Mouse (Mus musculus) lung, postnatal 0 days (tissue): ENCODE results near the gene Bri3. TPM values are rescaled to one million over a fixed set of nuclear protein-coding genes. Genes with fewer than 3 reads are reported as not detected.
A peak's percentile ranks its signal among the peaks of the same experiment; 100 is the strongest.

Experiments used
- ATAC-seq: fragments of 200-750 bp; cut with Nextera tagmentation; 2 replicates; pipeline ENCODE4 v1.8.0; 2017; ENCODE audit warnings: moderate library complexity
- DNase-seq: peaks from one replicate; pipeline ENCODE4 v3.0.0-alpha.2; 2016; ENCODE audit warnings: low spot score
- H3K27ac ChIP-seq: fragments of 300-500 bp; sonication (generic); 2 replicates; pipeline ENCODE4 v1.5.1; 2014; ENCODE audit warnings: antibody characterized with exemption, mild to moderate bottlenecking, low read length, mixed read lengths
- H3K27me3 ChIP-seq: fragments of 300-500 bp; sonication (generic); replicated peaks from 2 replicates; pipeline ENCODE4 v1.6.1; 2014; ENCODE audit warnings: low read length, mixed read lengths; ENCODE audit not compliant: insufficient read depth
- H3K36me3 ChIP-seq: fragments of 300-500 bp; sonication (generic); 2 replicates; pipeline ENCODE4 v1.6.1; 2014; ENCODE audit warnings: low read length, mixed read lengths; ENCODE audit not compliant: insufficient read depth
- H3K4me1 ChIP-seq: fragments of 300-500 bp; sonication (generic); 2 replicates; pipeline ENCODE4 v1.6.1; 2014; ENCODE audit warnings: antibody characterized with exemption, low read depth, low read length, mixed read lengths; ENCODE audit not compliant: insufficient read depth
- H3K4me2 ChIP-seq: fragments of 300-500 bp; sonication (generic); replicated peaks from 2 replicates; pipeline ENCODE4 v1.6.1; 2014; ENCODE audit warnings: low read depth, mild to moderate bottlenecking, low read length, moderate library complexity, mixed read lengths
- H3K4me3 ChIP-seq: fragments of 300-500 bp; sonication (generic); 2 replicates; pipeline ENCODE4 v1.5.1; 2014; ENCODE audit warnings: low read depth, low read length
- H3K9ac ChIP-seq: fragments of 300-500 bp; sonication (generic); replicated peaks from 2 replicates; pipeline ENCODE4 v1.6.1; 2014; ENCODE audit warnings: low read depth, mild to moderate bottlenecking
- H3K9me3 ChIP-seq: fragments of 300-500 bp; sonication (generic); 2 replicates; pipeline ENCODE4 v1.6.1; 2016; ENCODE audit warnings: low read length, mixed read lengths
- CTCF ChIP-seq: IDR thresholded peaks from 2 replicates; pipeline ENCODE4 v1.5.1; 2016; ENCODE audit warnings: antibody characterized with exemption, mild to moderate bottlenecking
- EP300 ChIP-seq: IDR thresholded peaks from 2 replicates; pipeline ENCODE4 v1.6.1; 2016; ENCODE audit warnings: antibody characterized with exemption, mild to moderate bottlenecking, control low read depth
- WGBS: fragments of 180-500 bp; shearing (Covaris S2); extraction: QIAGEN DNeasy Blood & Tissue Kit; methylation state at CpG from one replicate; pipeline ENCODE4 v1.1.7; 2014; 5-methylcytosine and 5-hydroxymethylcytosine counted together
- polyA plus RNA-seq: library from polyadenylated mRNA; unstranded; fragments of >200 nt; fragmentation: Nextera tagmentation; extraction: Ambion mirVana; gene quantifications from 2 replicates; pipeline ENCODE4 v1.2.1, GENCODE M21; 2015

Bri3 gene
- polyA plus RNA-seq, 1 experiment from 2014 or later = 286 TPM

- Histone ChIP-seq H3K4me3 (no peak overlapping the region), H3K27ac (no peak overlapping the region), H3K9ac (no peak overlapping the region), H3K27me3 (no peaks in the 10 kb centered on the region), H3K9me3 (no peaks in the 10 kb centered on the region), H3K4me1 (no peaks in the 10 kb centered on the region), H3K36me3 (no peaks in the 10 kb centered on the region), H3K4me2 (no peak overlapping the region)
- WGBS = 39% methylated on average over 6 of the region's 6 CpGs
- TF ChIP-seq EP300 (no peak), CTCF (peak; percentile 46)
- DNase-seq (no peak), ATAC-seq (no peak)
These were observed 222.8 kb downstream of the Bri3 start for GRCm38 (mm10) chr5:144466987-144467386.

DNA sequence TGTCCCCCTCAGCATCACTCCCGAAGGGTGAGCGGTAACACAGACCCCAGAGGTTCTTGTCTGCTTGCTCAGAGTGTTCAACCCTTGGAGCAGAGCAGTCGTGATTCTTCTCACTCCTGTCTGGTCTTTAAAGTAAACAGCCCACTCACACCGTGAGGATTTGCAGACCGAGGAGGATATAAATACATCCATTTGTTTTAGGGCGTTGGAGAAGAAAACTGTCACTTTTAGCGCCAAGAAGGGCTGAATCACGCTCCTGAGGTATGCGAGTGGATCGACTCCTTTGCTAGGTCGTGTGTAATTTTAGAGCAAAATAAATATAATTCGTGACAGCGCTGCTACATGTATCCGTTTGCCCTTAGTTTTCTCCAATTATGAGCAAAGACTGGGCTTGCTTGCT is 228.8 kb downstream of the Bri3 start:
- Histone ChIP-seq H3K9me3 (no peaks in the 10 kb centered on the region), H3K4me3 (no peak overlapping the region), H3K4me1 (no peaks in the 10 kb centered on the region), H3K27ac (no peak overlapping the region), H3K36me3 (no peaks in the 10 kb centered on the region), H3K4me2 (no peak overlapping the region), H3K27me3 (no peaks in the 10 kb centered on the region), H3K9ac (no peak overlapping the region)
- DNase-seq (no peak), ATAC-seq (no peak)
- TF ChIP-seq CTCF (no peak), EP300 (no peak)
- WGBS = 54% methylated on average over 14 of the region's 14 CpGs

GRCm38 (mm10) chr5:144479677-144480171 is 235.5 kb downstream of the Bri3 start:
- DNase-seq (peak; percentile 20), ATAC-seq (peak; percentile 25; the same call in 1 of the 2 replicates)
- TF ChIP-seq CTCF = no peak
- Histone ChIP-seq H3K9me3 (no peaks in the 10 kb centered on the region), H3K9ac (no peak overlapping the region), H3K4me1 (no peaks in the 10 kb centered on the region), H3K27me3 (no peaks in the 10 kb centered on the region), H3K36me3 (no peaks in the 10 kb centered on the region), H3K4me3 (no peak overlapping the region), H3K4me2 (no peak overlapping the region), H3K27ac (no peak overlapping the region)
- whole genome bisulfite sequencing = 27% methylated on average over 8 of the region's 8 CpGs

DNA sequence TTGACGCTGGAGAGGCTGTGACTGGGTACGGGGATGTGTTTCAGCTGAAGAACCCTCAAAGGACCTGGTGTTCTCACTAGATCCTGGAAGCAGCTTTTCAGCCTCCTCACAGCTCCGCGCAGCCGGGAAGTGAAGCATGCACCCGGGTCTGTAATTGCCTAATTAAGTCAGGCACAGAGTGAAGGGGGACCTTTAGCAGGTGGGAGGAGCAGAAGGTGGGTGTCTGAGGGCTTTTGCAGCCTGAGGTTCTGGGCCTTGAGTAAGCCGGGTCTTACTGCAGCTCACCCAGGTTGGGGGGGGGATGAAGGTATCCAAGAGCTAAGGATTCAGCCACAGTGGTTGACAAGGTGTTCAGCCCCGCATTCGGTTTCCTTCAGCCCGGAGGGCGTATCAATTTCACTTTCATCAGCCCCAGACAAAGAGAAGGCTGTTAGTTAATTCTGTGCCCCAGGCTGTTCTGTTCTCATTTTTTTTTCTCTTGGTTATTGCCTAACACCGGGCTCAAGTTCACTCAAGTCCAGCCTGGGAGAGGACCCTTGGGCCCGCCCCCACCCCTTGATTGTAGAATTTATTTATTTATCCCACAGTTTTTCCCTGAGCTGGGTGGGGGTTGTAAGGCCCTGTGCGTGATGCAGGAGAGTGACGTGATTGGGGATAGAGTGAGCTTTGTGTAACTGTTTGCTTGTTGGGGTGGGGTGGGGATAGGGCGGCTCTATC is 239.6 kb downstream of the Bri3 start:
- 56% methylated on average over 16 of the region's 16 CpGs for WGBS
- no peak for ATAC-seq
- TF ChIP-seq EP300 (no peak), CTCF (no peak)
- Histone ChIP-seq H3K4me2 (no peak overlapping the region), H3K27me3 (no peaks in the 10 kb centered on the region), H3K27ac (no peak overlapping the region), H3K4me1 (no peaks in the 10 kb centered on the region), H3K9ac (no peak overlapping the region), H3K9me3 (no peaks in the 10 kb centered on the region), H3K4me3 (no peak overlapping the region), H3K36me3 (no peaks in the 10 kb centered on the region)
- no peak for DNase-seq

- H3K9ac ChIP-seq = no peak overlapping the region
- no peaks in the 10 kb centered on the region for H3K27me3 ChIP-seq
- no peaks in the 10 kb centered on the region for H3K4me1 ChIP-seq
- H3K4me3 ChIP-seq = no peak overlapping the region
- no peaks in the 10 kb centered on the region for H3K36me3 ChIP-seq
- ATAC-seq (no peak), DNase-seq (no peak)
- TF ChIP-seq CTCF = no peak
- no peak for TF ChIP-seq EP300
- no peak overlapping the region for H3K4me2 ChIP-seq
- H3K9me3 ChIP-seq = no peaks in the 10 kb centered on the region
- 15% methylated on average over 6 of the region's 6 CpGs for WGBS
- H3K27ac ChIP-seq = no peak overlapping the region
These were observed 247.1 kb downstream of the Bri3 start for GRCm38 (mm10) chr5:144491308-144491707.

Other genes starting within 250 kb of the Bri3 start
- 87.4 and 98.1 TPM in 2 replicates for gene Ccz1, start 229.6 kb upstream of the Bri3 start, polyA plus RNA-seq
- gene Ocm, start 217.8 kb upstream of the Bri3 start, polyA plus RNA-seq = 0.72 and 0.95 TPM in 2 replicates
- 4.5 and 4.7 TPM in 2 replicates for gene Lmtk2, start 144.0 kb upstream of the Bri3 start, polyA plus RNA-seq
- gene Bhlha15, start 54.2 kb upstream of the Bri3 start, polyA plus RNA-seq = 0.20 TPM in 1 of 2 replicates, not detected in the other
- gene Tecpr1, start 20.8 kb upstream of the Bri3 start, polyA plus RNA-seq = 34.1 and 35.0 TPM in 2 replicates
- 18.3 and 21.5 TPM in 2 replicates for gene Baiap2l1, start 113.7 kb downstream of the Bri3 start, polyA plus RNA-seq